In the genomic region with DNA sequence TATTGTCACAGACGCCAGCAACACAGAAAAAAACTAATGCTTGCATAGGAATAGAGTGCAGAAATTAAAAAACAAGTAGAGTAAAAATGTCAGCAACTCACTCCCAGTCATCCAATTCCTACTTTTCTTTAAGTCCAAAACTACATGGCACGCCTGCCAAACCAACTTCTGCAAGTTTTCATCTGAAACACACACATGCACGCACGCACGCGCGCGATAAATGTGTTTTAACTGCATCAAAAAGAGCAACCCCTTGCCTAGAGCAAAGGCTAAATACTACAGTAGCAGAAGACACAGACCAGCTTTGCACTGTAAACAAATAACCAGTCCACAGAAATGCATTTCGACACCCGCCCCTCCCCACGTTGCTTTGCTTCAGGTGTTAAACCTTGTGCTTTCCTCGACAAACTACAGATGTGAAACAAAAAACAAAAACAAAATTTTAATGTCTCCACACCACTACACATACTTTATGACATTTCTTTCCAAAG, we compare ENCODE assay signal across 8 mouse cellular contexts. TPM values are rescaled to one million over a fixed set of nuclear protein-coding genes. Genes with fewer than 3 reads are reported as not detected.
DNase-seq lines count a peak whose midpoint lies in the region; ATAC-seq and TF ChIP-seq lines count a peak whose summit lies in the region.

No protein-coding gene starts in this region.

- peaks cover 33% of the 10 kb centered on the region for H3K4me1 ChIP-seq in embryonic facial prominence, embryonic 15.5 days
- H3K4me1 ChIP-seq in hindbrain, embryonic 14.5 days (replicated peaks; ENCODE audit: control insufficient read depth, insufficient read depth, low read length): peaks cover 12% of the 10 kb centered on the region
- H3K4me1 ChIP-seq in midbrain, embryonic 15.5 days: peaks cover 26% of the 10 kb centered on the region

- ATAC-seq in embryonic facial prominence, embryonic 15.5 days (ENCODE audit: insufficient number of reproducible peaks, low FRiP score, low TSS enrichment, low read depth): no peak
- no peak for ATAC-seq in hindbrain, embryonic 14.5 days (ENCODE audit: low FRiP score)
- ATAC-seq in midbrain, embryonic 15.5 days (replicated peaks): no peak
- ATAC-seq in monocyte, adult 5-6 weeks (replicated peaks; ENCODE audit: insufficient number of reproducible peaks, low FRiP score, low TSS enrichment, poor library complexity, severe bottlenecking): no peak
- no peak for ATAC-seq in megakaryocyte-erythroid progenitor cell, adult 5-6 weeks (replicated peaks; ENCODE audit: low FRiP score, low TSS enrichment, poor library complexity, severe bottlenecking)

- TF ChIP-seq CTCF in left cerebral cortex, adult 2 months (IDR thresholded peaks at IDR 0.05): no peak

- WGBS in embryonic facial prominence, embryonic 15.5 days: 62% methylated on average over 12 of the region's 12 CpGs
- 91% methylated on average over 12 of the region's 12 CpGs for WGBS in hindbrain, embryonic 14.5 days
- WGBS in midbrain, embryonic 15.5 days: 90% methylated on average over 12 of the region's 12 CpGs

- H3K27me3 ChIP-seq in embryonic facial prominence, embryonic 15.5 days: no peaks in the 10 kb centered on the region
- H3K27me3 ChIP-seq in hindbrain, embryonic 14.5 days (ENCODE audit: control insufficient read depth, insufficient read depth, low read length): no peaks in the 10 kb centered on the region
- H3K27me3 ChIP-seq in midbrain, embryonic 15.5 days (replicated peaks): no peaks in the 10 kb centered on the region

- no peaks in the 10 kb centered on the region for H3K9me3 ChIP-seq in embryonic facial prominence, embryonic 15.5 days (replicated peaks)
- H3K9me3 ChIP-seq in hindbrain, embryonic 14.5 days (ENCODE audit: control insufficient read depth, low read length): no peaks in the 10 kb centered on the region
- H3K9me3 ChIP-seq in midbrain, embryonic 15.5 days: no peaks in the 10 kb centered on the region

- no peak overlapping the region for H3K27ac ChIP-seq in left cerebral cortex, adult 2 months
- peak overlapping the region; percentile 89 for H3K27ac ChIP-seq in embryonic facial prominence, embryonic 15.5 days (replicated peaks)
- H3K27ac ChIP-seq in hindbrain, embryonic 14.5 days: peak overlapping the region; percentile 89
- H3K27ac ChIP-seq in midbrain, embryonic 15.5 days: peak overlapping the region; percentile 94

- peak overlapping the region; percentile 70; the same call in 1 of the 2 replicates for H3K4me3 ChIP-seq in left cerebral cortex, adult 2 months
- peak overlapping the region; percentile 56; the same call in 1 of the 2 replicates for H3K4me3 ChIP-seq in embryonic facial prominence, embryonic 15.5 days (replicated peaks)
- H3K4me3 ChIP-seq in hindbrain, embryonic 14.5 days (replicated peaks; ENCODE audit: low read length): peak overlapping the region; percentile 47
- H3K4me3 ChIP-seq in midbrain, embryonic 15.5 days: peak overlapping the region; percentile 64

- H3K4me2 ChIP-seq in embryonic facial prominence, embryonic 15.5 days (replicated peaks): peak overlapping the region; percentile 82; the same call in 1 of the 2 replicates
- peak overlapping the region; percentile 57 for H3K4me2 ChIP-seq in hindbrain, embryonic 14.5 days (replicated peaks)
- peak overlapping the region; percentile 72 for H3K4me2 ChIP-seq in midbrain, embryonic 15.5 days

- no peak overlapping the region for H3K9ac ChIP-seq in embryonic facial prominence, embryonic 15.5 days
- H3K9ac ChIP-seq in hindbrain, embryonic 14.5 days: peak overlapping the region; percentile 70; the same call in 1 of the 2 replicates
- H3K9ac ChIP-seq in midbrain, embryonic 15.5 days: peak overlapping the region; percentile 76; the same call in 1 of the 2 replicates

- H3K36me3 ChIP-seq in embryonic facial prominence, embryonic 15.5 days: no peaks in the 10 kb centered on the region
- no peaks in the 10 kb centered on the region for H3K36me3 ChIP-seq in hindbrain, embryonic 14.5 days (replicated peaks; ENCODE audit: control insufficient read depth, insufficient read depth)
- no peaks in the 10 kb centered on the region for H3K36me3 ChIP-seq in midbrain, embryonic 15.5 days (replicated peaks)

- intact Hi-C loops in left cerebral cortex, adult 2 months (cut with DNase I): no loop called here
- intact Hi-C loops in left cerebral cortex, postnatal 10 days (cut with DNase I): loop anchor here (5.0 kb wide), 1 partner anchor 57 kb away; a partner anchor contains a TSS

- DNase-seq in left cerebral cortex, adult 2 months (ENCODE audit: extremely low spot score in 1 of 2, low spot score in 2 of 2): no peak
- DNase-seq in left cerebral cortex, postnatal 10 days (ENCODE audit: extremely low spot score in 1 of 2, low spot score in 2 of 2): no peak
- DNase-seq in hindbrain, embryonic 14.5 days (ENCODE audit: low spot score): no peak
- DNase-seq in right cerebral cortex, postnatal 25 days: no peak

RNA-seq across cellular contexts. Expression of a gene that starts 59.5 kb away (rescaled TPM):
- total RNA-seq in left cerebral cortex, adult 2 months (2021): 10 to 100 TPM; 50.8 to 52.0 TPM
- 10 to 100 TPM; 44.5 to 47.6 TPM for total RNA-seq in left cerebral cortex, postnatal 10 days (2021)
- polyA plus RNA-seq in embryonic facial prominence, embryonic 15.5 days (2015; fragmentation: Nextera tagmentation; extraction: Ambion mirVana): 42.2 and 42.6 TPM in 2 replicates
- 49.7 and 54.2 TPM in 2 replicates for polyA plus RNA-seq in hindbrain, embryonic 14.5 days (2014; fragmentation: Nextera tagmentation; extraction: Ambion mirVana)
- 64.0 and 64.4 TPM in 2 replicates for polyA plus RNA-seq in midbrain, embryonic 15.5 days (2015; fragmentation: Nextera tagmentation; extraction: Ambion mirVana)
- 11.7 to 14.2 TPM (median 12.6 TPM) in 3 replicates for total RNA-seq in monocyte, adult 5-6 weeks (2017)
- total RNA-seq in megakaryocyte-erythroid progenitor cell, adult 5-6 weeks (2014; fragmentation: Nextera tagmentation): 14.1 and 24.9 TPM in 2 replicates
- 6.1 and 11.5 TPM in 2 replicates for total RNA-seq in megakaryocyte-erythroid progenitor cell, adult 5-6 weeks (2017)
